25 mouse cellular contexts compared by ENCODE assay signal in genomic region chr2:32242986-32243385, GRCm38 (mm10).
"Had no signal": no experiment of that assay in that cellular context is flagged by ENCODE, and none has a peak within 500 bp of the region (broad histone marks: within the 10 kb centered on the region; RNA-seq: fewer than 3 reads in every experiment).

No protein-coding gene starts in this region.

- H3K4me3 ChIP-seq: heart, adult 2 months; heart, embryonic 10.5 days; heart, embryonic 12.5 days; heart, embryonic 13.5 days; heart, embryonic 15.5 days; hindbrain, embryonic 10.5 days; hindbrain, embryonic 12.5 days; hindbrain, embryonic 13.5 days; hindbrain, embryonic 15.5 days; intestine, embryonic 15.5 days; kidney, embryonic 15.5 days; layer of hippocampus, adult 2 months; left cerebral cortex, adult 2 months had no signal

- H3K4me1 ChIP-seq: heart, embryonic 10.5 days; heart, embryonic 15.5 days; hindbrain, embryonic 12.5 days; intestine, embryonic 15.5 days had no signal

- H3K27ac ChIP-seq: heart, adult 2 months; heart, embryonic 10.5 days; heart, embryonic 13.5 days; heart, embryonic 15.5 days; hindbrain, embryonic 10.5 days; hindbrain, embryonic 12.5 days; hindbrain, embryonic 13.5 days; hindbrain, embryonic 14.5 days; hindbrain, embryonic 15.5 days; hindbrain, postnatal 0 days; intestine, embryonic 15.5 days; kidney, embryonic 15.5 days; kidney, postnatal 0 days; layer of hippocampus, adult 2 months; left cerebral cortex, adult 2 months had no signal

- DNase-seq: heart, adult 2 months; heart, postnatal 10 days; heart, postnatal 14 days; heart, postnatal 36 days; heart, postnatal 4 days; kidney, adult 11 months; kidney, adult 18-20 months; kidney, postnatal 4 days; layer of hippocampus, adult 9-11 months; layer of hippocampus, postnatal 36 days had no signal

- H3K27me3 ChIP-seq: heart, embryonic 12.5 days; heart, embryonic 13.5 days; heart, embryonic 15.5 days; hindbrain, embryonic 12.5 days; hindbrain, embryonic 13.5 days; hindbrain, embryonic 15.5 days; intestine, embryonic 15.5 days; kidney, embryonic 15.5 days had no signal
